In the genomic region with DNA sequence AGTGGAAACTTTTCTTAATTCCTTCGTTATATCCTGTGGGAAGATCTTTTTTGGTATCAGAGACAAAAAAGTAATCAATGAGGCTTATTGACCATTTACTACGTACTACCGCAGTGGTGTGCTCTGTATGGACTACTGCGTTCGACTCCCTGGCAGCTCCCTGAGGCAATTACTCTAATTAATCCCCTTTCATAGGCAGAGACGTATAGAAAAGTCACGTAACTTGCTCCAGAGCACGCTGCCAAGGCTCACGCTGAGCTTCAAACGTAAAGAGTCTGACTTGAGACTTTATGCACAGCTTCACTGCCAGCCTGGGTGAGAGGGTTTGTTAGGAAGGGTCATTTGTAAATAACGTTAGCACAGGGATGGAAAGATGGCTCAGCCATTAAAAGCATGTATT, we compare ENCODE assay signal across 29 mouse cellular contexts. TPM values are rescaled to one million over a fixed set of nuclear protein-coding genes. Genes with fewer than 3 reads are reported as not detected.
"Had no signal": no experiment of that assay in that cellular context is flagged by ENCODE, and none has a peak within 500 bp of the region (broad histone marks: within the 10 kb centered on the region; RNA-seq: fewer than 3 reads in every experiment).

No protein-coding gene starts in this region.

- H3K4me2 ChIP-seq: heart, embryonic 11.5 days; heart, embryonic 13.5 days; heart, embryonic 15.5 days; hindbrain, embryonic 12.5 days; hindbrain, embryonic 14.5 days; intestine, embryonic 15.5 days; limb, embryonic 12.5 days; liver, embryonic 11.5 days; liver, embryonic 13.5 days; liver, embryonic 15.5 days had no signal

- H3K27ac ChIP-seq: gastrocnemius, adult 2 months; heart, adult 2 months; heart, embryonic 13.5 days; heart, embryonic 15.5 days; hindbrain, embryonic 10.5 days; hindbrain, embryonic 12.5 days; hindbrain, embryonic 14.5 days; intestine, embryonic 15.5 days; layer of hippocampus, adult 2 months; left cerebral cortex, adult 2 months; limb, embryonic 10.5 days; limb, embryonic 12.5 days; liver, embryonic 13.5 days; liver, embryonic 15.5 days had no signal

- H3K4me3 ChIP-seq: gastrocnemius, adult 2 months; heart, adult 2 months; heart, embryonic 13.5 days; heart, embryonic 15.5 days; hindbrain, embryonic 10.5 days; hindbrain, embryonic 12.5 days; intestine, embryonic 15.5 days; layer of hippocampus, adult 2 months; left cerebral cortex, adult 2 months; limb, embryonic 10.5 days; limb, embryonic 12.5 days; liver, embryonic 13.5 days; liver, embryonic 15.5 days had no signal

- H3K27me3 ChIP-seq: heart, embryonic 13.5 days; heart, embryonic 15.5 days; hindbrain, embryonic 12.5 days; intestine, embryonic 15.5 days; limb, embryonic 12.5 days; liver, embryonic 13.5 days; liver, embryonic 15.5 days had no signal

- H3K4me1 ChIP-seq: intestine, embryonic 15.5 days had no signal

- H3K9ac ChIP-seq: heart, embryonic 13.5 days; heart, embryonic 15.5 days; hindbrain, embryonic 12.5 days; hindbrain, embryonic 14.5 days; intestine, embryonic 15.5 days; limb, embryonic 12.5 days; liver, embryonic 13.5 days; liver, embryonic 15.5 days had no signal

- H3K36me3 ChIP-seq: heart, embryonic 13.5 days; heart, embryonic 15.5 days; hindbrain, embryonic 10.5 days; hindbrain, embryonic 12.5 days; intestine, embryonic 15.5 days; limb, embryonic 10.5 days; limb, embryonic 12.5 days; liver, embryonic 13.5 days; liver, embryonic 15.5 days had no signal

- DNase-seq: gastrocnemius, adult 2 months; gastrocnemius, postnatal 10 days; gastrocnemius, postnatal 25 days; heart, adult 2 months; heart, postnatal 4 days; kidney, adult 18-20 months; kidney, adult 8-10 months; kidney, postnatal 10 days; kidney, postnatal 25 days; kidney, postnatal 4 days; liver; liver, embryonic 13.5 days had no signal

- H3K9me3 ChIP-seq: heart, embryonic 13.5 days; heart, embryonic 15.5 days; hindbrain, embryonic 10.5 days; hindbrain, embryonic 12.5 days; intestine, embryonic 15.5 days; limb, embryonic 10.5 days; limb, embryonic 12.5 days; liver, embryonic 13.5 days; liver, embryonic 15.5 days had no signal

- ATAC-seq: hindbrain, embryonic 16.5 days; inflammation-experienced regulatory T-cells, adult 6 months; intestine, embryonic 15.5 days; intestine, postnatal 0 days had no signal

RNA-seq across cellular contexts. Expression of a gene that starts 8.1 kb away (rescaled TPM):
- total RNA-seq: gastrocnemius, adult 2 months; gastrocnemius, postnatal 25 days; heart, postnatal 25 days had no signal
- polyA plus RNA-seq: heart, adult 2 months; heart, embryonic 11.5 days; heart, embryonic 13.5 days; heart, embryonic 15.5 days; hindbrain, embryonic 10.5 days; hindbrain, embryonic 12.5 days; hindbrain, embryonic 14.5 days; hindbrain, embryonic 16.5 days; limb, embryonic 10.5 days; limb, embryonic 12.5 days had no signal
